Mouse (Mus musculus) left cerebral cortex, adult 9 months (tissue): ENCODE measurements at regions not wholly inside any gene's neighbourhood (a gene's known extent, or its start where the extent isn't known, plus 50 kb on each side); places are given as distances from the start of the nearest gene placed in this dataset.

Experiments used
- DNase-seq, 2 experiments: peaks; one replicate each; pipeline ENCODE4 v3.0.0; 2022; ENCODE audit warnings: low spot score in 2 of 2

DNA sequence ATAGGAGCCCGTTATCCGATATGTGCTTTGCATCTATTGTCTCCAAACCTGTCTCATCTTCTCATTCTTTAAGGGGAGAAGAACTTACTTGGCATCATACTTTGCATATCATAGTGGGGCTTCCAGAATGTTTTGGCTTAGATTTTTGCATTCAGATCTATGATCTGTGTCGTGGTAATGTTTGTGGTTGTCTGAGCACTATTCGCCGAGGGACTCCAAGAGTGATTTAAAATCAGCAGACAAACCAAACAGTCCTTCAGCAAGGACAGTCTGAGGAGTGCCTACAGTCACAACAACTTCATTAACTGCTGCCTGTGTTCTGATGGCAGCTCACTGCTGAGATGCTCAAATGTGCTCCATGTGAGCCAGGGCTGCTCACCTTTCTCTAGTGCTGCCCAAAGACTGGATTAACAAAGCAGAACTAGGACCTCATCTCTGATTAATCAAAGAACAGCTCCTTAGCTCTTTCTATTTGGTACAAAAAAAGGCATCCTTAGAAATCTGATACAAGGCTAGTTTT is 182.5 kb downstream of the Enc1 start:
- no peak for DNase-seq

- no peak for DNase-seq
These were observed 182.0 kb downstream of the Enc1 start for GRCm38 (mm10) chr13:97422897-97423296.

GRCm38 (mm10) chr13:97421831-97422230 is 180.9 kb downstream of the Enc1 start:
- no peak for DNase-seq

- no peak for DNase-seq
These were observed 179.9 kb downstream of the Enc1 start for GRCm38 (mm10) chr13:97420773-97421172.

DNA sequence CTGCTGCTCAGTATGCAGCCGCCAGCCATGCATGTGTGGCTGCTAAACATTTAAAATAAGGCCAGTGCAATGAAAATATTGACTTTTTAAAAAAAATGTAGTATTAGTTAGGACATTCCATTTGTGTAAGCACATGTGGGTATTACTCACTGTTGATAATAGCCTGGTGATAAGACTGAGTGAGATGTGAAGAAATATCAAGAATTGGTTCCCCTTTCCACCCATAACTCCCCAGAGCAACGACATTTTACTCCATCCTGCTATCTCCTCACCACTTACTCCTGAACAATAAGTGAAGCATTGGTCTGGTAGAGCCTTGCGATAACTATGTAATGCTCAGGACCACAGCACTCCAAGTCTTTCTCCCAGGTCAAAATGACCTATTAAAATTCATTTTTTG is 178.2 kb downstream of the Enc1 start:
- no peak for DNase-seq

DNA sequence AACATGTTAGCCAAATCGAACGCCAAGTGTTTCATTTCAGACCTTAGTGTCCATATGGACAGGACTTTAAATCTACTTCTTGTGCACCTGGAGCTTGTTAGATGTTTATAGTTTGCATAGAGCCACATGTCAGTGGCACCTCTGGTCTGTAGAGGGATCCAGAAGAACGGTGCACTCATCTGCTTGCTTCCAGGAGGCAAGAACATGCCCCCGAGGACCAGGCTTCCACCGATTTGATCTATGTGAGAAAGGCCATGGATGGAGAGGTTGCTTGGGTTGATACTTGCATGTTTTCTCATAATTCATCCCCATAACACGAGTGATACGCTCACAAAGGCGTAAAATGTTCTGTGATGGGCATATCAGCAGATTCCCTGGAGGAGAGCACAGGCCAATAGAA is 177.8 kb downstream of the Enc1 start:
- DNase-seq: no peak

GRCm38 (mm10) chr13:97418081-97418480 is 177.2 kb downstream of the Enc1 start:
- no peak for DNase-seq

DNA sequence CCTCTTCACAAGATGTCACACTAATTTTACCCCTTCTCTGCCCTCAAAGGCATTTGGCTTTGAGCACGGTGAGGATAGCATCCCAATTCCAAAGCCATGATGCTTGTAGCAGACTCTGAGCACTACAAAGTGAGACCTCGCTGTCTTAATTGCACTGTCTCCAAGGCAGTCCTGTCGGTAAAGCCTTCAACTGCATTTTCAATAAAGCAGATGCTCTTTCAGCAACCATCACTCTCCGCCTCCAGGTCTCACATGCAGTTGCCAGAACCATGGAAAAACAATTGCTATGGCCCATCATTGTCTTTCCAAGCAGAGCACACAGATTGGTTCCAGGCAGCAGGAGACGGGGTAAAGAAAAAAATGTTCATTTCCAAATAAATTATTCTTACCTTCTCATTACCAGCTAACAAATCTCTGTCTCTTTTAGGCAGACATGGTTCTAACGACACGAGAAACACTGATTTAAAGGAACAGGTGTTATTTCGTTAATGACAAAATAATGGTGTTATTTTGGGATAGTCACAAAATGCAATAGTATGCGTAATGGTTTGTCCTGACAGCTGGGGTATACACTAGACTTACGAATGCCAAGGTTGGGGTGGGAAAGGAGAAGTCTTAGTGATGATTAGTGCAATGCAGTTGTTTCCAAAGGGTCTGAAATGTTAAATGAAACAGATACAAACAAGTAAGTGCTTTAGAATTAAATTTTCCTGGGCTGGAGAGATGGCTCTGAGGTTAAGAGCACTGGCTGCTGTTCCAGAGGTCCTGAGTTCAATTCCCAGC is 175.2 kb downstream of the Enc1 start:
- DNase-seq: no peak

DNA sequence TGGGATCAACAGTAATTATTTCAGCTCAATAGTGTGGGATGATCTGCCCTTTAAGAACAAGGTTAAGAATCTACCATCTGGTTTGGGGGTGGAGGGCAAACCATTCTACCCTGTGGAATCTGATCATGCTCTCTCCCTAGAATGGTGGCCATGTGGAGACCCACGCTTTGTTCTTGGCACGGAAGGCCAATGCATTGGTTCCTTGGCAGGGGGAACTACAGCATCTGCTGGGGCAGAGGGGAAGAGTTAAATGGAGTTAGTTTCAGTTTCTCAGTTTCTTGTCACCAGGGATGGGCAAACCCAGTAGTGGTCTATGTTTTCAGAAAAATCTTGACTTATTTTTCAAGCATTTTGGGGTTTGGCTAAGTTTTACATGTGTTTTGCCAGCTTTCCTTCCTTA is 174.5 kb downstream of the Enc1 start:
- DNase-seq: no peak

- DNase-seq: no peak
These were observed 171.2 kb downstream of the Enc1 start for GRCm38 (mm10) chr13:97412151-97412550.

- no peak for DNase-seq
These were observed 169.8 kb downstream of the Enc1 start for GRCm38 (mm10) chr13:97410550-97411201.

- DNase-seq: no peak
These were observed 169.1 kb downstream of the Enc1 start for GRCm38 (mm10) chr13:97409891-97410525.

DNA sequence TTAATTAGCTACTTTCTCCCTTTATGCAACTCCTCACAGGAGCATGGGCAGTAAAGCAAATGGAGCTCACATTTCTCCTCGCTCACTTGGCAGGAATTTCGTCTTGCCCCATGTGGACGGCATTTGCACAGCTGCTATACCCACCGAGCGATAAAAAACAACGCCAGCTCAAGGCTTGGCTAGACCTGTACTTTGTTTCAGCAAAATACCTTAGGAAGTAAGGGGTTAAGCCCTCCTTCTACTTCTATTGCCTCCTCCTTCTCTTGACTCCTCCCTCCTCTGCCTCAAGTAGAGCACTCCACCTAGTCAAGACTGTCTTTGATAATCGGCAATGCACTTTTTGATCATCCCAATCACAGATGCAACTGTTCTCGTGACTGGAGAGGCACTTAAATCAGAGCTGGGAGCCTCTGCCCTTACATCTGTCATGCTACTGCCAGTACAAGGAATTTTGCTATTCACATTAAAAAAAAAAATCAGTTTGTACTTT is 168.4 kb downstream of the Enc1 start:
- DNase-seq: no peak

DNA sequence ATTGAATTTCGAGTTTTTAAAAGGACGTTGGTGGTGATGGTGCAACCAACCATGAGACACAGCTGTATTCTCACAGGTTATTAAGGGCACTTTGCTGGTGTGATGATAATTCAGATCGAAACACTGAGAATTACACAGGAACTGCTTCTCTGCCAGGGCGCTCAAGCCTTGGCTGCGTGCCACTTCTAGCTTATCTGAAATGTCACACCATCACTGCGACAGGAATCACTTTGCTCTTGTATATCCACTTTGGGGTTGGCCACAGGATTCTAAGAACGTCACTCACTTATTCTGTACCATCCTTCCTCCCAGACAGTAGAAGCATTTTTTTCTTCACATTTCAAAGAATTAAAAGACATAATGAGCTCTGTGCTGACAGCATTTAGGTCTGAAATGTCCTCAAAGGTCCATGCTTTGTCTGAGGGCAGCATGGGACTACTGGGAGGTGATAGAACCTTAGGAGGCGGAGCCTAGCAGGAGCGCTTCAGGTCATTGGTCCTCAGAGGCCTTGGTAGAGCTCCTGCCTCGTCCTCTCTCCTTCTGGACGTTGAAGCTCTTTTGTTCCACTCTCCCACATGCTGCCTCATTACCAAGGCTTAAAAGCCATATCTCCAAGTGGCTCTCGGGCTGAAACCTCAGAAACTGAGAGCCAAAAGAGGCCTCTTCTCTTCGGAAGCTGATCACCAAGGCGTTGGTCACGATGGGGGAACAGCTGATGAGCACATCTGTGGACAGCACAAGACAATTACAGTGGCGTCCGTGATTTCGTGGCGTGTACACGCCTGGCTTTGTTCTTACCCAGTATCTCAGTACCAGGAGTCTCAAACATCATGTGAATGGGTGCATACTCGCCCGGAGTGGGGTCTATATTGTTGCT is 167.7 kb downstream of the Enc1 start:
- DNase-seq: no peak

DNA sequence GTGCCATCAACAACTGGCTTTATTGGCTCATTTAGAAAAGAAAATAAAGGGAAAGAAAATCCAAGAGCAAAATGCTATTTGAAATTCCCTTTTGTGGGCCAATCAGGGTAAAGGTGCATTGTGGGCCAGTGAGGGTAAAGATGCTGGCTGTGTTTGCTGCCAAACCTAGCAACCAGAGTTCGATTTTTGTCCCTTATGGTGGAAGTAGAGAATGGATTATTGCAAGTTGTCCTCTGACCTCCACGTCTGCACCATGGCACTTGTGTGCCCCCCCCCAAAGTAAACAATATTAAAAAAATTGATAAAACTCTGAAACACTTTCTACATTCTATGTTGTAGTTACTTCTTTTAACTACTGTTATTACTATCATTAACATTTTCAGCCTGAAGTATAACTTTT is 166.9 kb downstream of the Enc1 start:
- DNase-seq: no peak

DNA sequence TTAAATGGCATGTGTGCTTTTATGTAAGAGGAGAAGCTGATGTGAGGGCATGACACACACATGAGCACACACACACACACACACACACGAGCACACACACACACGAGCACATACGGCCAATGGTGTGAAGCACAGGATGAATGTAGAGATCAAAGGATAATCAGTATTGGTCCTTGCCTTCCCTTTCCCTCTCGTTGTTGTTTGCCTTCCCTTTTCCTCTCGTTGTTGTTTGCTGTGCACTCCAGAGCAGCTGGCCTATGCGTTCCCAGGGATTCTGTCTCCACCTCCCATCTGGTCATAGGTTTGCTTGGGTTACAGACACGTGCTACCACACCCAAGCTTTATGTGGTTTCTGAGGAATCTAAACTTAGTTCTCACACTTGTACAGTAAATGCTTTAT is 165.8 kb downstream of the Enc1 start:
- DNase-seq: no peak

DNA sequence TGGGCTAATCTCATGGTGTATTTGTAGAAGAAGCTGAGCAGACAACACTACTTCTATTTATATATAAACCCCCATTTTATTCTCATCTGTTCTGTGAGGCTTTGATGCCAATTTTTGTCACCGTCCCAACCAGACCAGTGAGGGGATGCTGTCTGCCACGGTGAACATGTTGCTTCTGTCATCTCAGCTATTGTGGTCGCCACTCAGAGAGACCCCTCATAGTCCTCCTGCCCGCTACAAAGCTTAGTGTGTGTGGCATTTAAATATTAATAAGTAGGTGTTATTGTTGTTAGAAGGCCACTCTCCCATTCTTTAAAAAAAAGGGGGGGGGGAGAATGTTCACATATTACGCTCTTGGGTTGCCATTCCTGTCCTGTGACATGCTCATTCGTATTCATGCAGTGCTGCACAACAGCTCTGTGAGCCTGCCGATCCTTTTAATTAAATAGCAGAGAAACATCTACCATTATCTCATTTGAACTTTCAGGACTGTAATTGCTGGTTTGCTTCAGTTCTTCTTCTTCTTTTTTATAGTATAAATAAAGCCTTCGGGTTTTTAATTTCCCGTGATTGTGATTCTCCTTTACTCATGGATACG is 161.4 kb downstream of the Enc1 start:
- DNase-seq: no peak

- no peak for DNase-seq
These were observed 160.7 kb downstream of the Enc1 start for GRCm38 (mm10) chr13:97401620-97402019.

DNA sequence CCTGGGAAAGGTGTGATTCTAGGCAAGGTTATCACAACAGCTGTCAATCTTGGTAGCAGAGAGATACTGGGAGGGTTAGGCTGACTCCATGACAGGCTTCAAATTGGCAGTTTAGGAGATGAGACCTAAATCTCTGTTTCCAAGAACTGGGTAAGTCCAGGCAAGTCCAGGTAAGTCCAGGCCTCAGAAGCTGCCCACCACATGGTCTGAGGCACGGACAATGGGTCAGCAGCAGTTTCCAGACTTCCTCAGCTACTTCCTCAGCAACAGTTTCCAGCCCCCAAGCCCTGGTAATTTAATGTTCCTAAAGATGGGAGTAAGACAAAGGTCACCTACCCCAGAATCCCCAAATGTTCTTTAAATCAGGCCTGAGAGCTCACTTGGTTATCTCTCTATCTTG is 157.1 kb downstream of the Enc1 start:
- no peak for DNase-seq

GRCm38 (mm10) chr13:97396899-97397640 is 156.2 kb downstream of the Enc1 start:
- DNase-seq: peak in 1 of 2 experiments; percentile 36
